Mouse (Mus musculus) bone marrow, adult 2 months (tissue): ENCODE measurements at regions not wholly inside any gene's neighbourhood (a gene's known extent, or its start where the extent isn't known, plus 50 kb on each side); places are given as distances from the start of the nearest gene placed in this dataset.

ENCODE experiments used
- CTCF ChIP-seq: fragments of 200-500 bp; IDR thresholded peaks from 2 replicates; pipeline ENCODE4 v1.5.1; 2011; ENCODE audit warnings: low read length, control low read depth; ENCODE audit not compliant: control insufficient read depth, insufficient read depth
- POLR2A ChIP-seq: fragments of 200-500 bp; IDR thresholded peaks from 2 replicates; pipeline ENCODE4 v1.6.1; 2011; ENCODE audit warnings: low read depth, mild to moderate bottlenecking, control low read depth, low read length, borderline replicate concordance; ENCODE audit not compliant: control insufficient read depth

DNA sequence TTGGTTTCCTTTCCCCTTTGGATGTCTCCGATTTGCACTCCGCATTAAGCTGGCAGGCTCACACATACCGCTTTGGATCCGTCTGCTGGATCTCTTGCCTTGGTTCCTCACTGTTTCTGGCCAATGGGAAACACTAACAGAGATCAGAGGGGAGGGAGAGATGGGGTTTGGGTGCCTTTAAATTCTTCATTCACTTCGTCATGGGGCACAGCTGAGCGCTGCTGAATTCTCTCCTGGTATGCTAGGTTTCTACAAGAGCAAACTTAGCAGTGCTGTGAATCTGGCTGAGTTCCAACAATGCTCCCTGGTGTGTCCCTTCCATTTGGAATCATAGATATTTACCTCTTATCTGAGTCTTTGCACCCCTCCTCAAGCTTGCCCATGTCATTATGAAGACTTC, 121.6 kb upstream of the Mphosph6 start:
- TF ChIP-seq CTCF (no peak), POLR2A (no peak)
